Mouse (Mus musculus) stomach, embryonic 14.5 days (tissue): ENCODE data around the gene Ube2g2. TPM values are rescaled to one million over a fixed set of nuclear protein-coding genes. Genes with fewer than 3 reads are reported as not detected.

Experiments
- ATAC-seq: fragments of 200-750 bp; cut with Nextera tagmentation; 2 replicates; pipeline ENCODE4 v1.8.0; 2017; ENCODE audit warnings: low read depth, moderate TSS enrichment; ENCODE audit not compliant: insufficient number of reproducible peaks, insufficient read depth, low FRiP score
- H3K27ac ChIP-seq: fragments of 300-500 bp; sonication (generic); 2 replicates; pipeline ENCODE4 v1.5.1; 2014; ENCODE audit warnings: mild to moderate bottlenecking, low read length, moderate library complexity, mixed read lengths
- H3K27me3 ChIP-seq: fragments of 300-500 bp; sonication (generic); 2 replicates; pipeline ENCODE4 v1.6.1; 2014; ENCODE audit warnings: low read length, control low read depth, mixed read lengths; ENCODE audit not compliant: control insufficient read depth, insufficient read depth
- H3K36me3 ChIP-seq: fragments of 300-500 bp; sonication (generic); 2 replicates; pipeline ENCODE4 v1.6.1; 2014; ENCODE audit warnings: mild to moderate bottlenecking, control low read depth, low read length, moderate library complexity, mixed read lengths; ENCODE audit not compliant: control insufficient read depth, insufficient read depth
- H3K4me1 ChIP-seq: fragments of 300-500 bp; sonication (generic); 2 replicates; pipeline ENCODE4 v1.6.1; 2014; ENCODE audit warnings: low read length, control low read depth, mixed read lengths; ENCODE audit not compliant: control insufficient read depth, insufficient read depth
- H3K4me2 ChIP-seq: fragments of 300-500 bp; sonication (generic); replicated peaks from 2 replicates; pipeline ENCODE4 v1.6.1; 2014; ENCODE audit warnings: low read depth, low read length, control low read depth
- H3K4me3 ChIP-seq: fragments of 300-500 bp; sonication (generic); 2 replicates; pipeline ENCODE4 v1.5.1; 2014; ENCODE audit warnings: low read depth, low read length, control low read depth
- H3K9ac ChIP-seq: fragments of 300-500 bp; sonication (generic); replicated peaks from 2 replicates; pipeline ENCODE4 v1.6.1; 2014; ENCODE audit warnings: low read depth, mild to moderate bottlenecking, control low read depth, low read length, moderate library complexity, mixed read lengths
- H3K9me3 ChIP-seq: fragments of 300-500 bp; sonication (generic); 2 replicates; pipeline ENCODE4 v1.6.1; 2016; ENCODE audit warnings: low read depth, low read length, control low read depth; ENCODE audit not compliant: control insufficient read depth
- WGBS: fragments of 180-500 bp; shearing (Covaris S2); extraction: QIAGEN DNeasy Blood & Tissue Kit; methylation state at CpG from one replicate; pipeline ENCODE4 v1.1.7; 2014; 5-methylcytosine and 5-hydroxymethylcytosine counted together
- polyA plus RNA-seq: library from polyadenylated mRNA; unstranded; fragments of >200 nt; fragmentation: Nextera tagmentation; extraction: Ambion mirVana; gene quantifications from 2 replicates; pipeline ENCODE4 v1.2.1, GENCODE M21; 2014

Gene Ube2g2
- polyA plus RNA-seq, 1 experiment from 2014 or later = 44.3 TPM

DNA sequence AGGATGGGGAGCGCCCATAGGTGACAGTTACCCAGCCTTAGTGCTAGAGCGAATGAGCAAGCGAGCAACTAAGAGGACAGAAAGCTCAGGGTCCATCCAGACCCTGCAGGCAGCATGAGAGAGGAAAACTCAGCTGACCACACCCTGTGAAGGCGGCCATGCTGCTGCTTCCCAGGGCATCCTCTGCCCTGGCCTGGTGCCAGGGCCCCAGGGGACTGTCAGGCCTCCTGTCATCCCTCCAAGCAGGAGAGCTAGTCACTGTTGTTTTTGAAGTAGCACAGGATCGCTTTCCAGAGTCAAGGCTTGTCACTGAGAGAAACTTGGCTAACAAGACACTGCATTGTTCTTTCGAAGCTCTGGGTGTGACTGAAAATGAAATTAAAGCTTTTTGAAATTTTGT is 16.9 kb downstream of the Ube2g2 start:
- Histone ChIP-seq H3K27me3 (no peaks in the 10 kb centered on the region), H3K4me1 (no peaks in the 10 kb centered on the region), H3K9ac (no peak overlapping the region), H3K27ac (no peak overlapping the region), H3K4me2 (no peak overlapping the region), H3K36me3 (peaks cover 40% of the 10 kb centered on the region), H3K9me3 (no peaks in the 10 kb centered on the region), H3K4me3 (no peak overlapping the region)
- ATAC-seq = no peak
- 82% methylated on average over 6 of the region's 6 CpGs for WGBS

DNA sequence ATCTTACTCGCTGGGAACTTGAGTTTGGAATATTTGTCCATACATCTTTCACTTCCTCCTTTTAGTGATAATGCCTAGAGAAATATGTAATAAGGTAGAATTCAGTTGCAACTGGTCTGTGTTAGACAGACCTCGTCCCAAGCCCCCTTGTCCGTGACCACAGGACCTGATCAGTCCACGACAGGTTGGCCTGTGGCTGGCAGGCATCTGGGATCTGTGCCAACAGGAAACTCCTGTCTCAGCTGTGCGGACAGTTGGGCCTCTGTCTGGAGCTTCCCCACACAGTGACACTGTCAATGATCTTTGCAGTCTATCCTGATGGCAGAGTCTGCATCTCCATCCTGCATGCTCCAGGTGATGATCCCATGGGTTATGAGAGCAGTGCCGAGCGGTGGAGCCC is 21.1 kb downstream of the Ube2g2 start:
- H3K36me3 ChIP-seq = peaks cover 53% of the 10 kb centered on the region
- WGBS = 85% methylated on average over 7 of the region's 7 CpGs
- H3K4me3 ChIP-seq = no peak overlapping the region
- no peak for ATAC-seq
- H3K27me3 ChIP-seq = no peaks in the 10 kb centered on the region
- no peak overlapping the region for H3K27ac ChIP-seq
- no peaks in the 10 kb centered on the region for H3K4me1 ChIP-seq
- no peak overlapping the region for H3K9ac ChIP-seq
- no peaks in the 10 kb centered on the region for H3K9me3 ChIP-seq
- H3K4me2 ChIP-seq = no peak overlapping the region

DNA sequence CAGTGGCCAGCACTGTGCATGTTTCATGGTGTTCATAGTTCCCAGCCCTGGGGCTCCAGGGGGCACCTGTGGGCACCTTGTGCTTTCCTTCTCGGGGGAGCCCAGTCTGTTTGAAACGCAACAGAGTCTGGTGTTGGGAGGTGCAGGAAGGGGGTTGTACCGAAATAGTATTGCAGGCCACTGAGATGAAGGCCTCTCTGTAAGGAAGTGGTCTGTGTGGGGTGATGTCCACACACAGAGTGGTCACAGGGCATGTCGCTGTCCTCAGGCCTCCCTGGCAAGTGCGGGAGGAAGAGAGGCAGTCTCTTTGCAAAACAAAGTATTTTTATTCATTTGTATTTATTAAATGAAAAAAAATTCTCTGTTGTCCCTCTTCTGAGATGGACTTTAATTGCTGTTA is 23.5 kb downstream of the Ube2g2 start:
- Histone ChIP-seq H3K4me1 (no peaks in the 10 kb centered on the region), H3K27ac (no peak overlapping the region), H3K9ac (no peak overlapping the region), H3K9me3 (no peaks in the 10 kb centered on the region), H3K4me3 (no peak overlapping the region), H3K36me3 (peaks cover 49% of the 10 kb centered on the region), H3K27me3 (no peaks in the 10 kb centered on the region), H3K4me2 (no peak overlapping the region)
- 93% methylated on average over 5 of the region's 5 CpGs for WGBS
- ATAC-seq = no peak

DNA sequence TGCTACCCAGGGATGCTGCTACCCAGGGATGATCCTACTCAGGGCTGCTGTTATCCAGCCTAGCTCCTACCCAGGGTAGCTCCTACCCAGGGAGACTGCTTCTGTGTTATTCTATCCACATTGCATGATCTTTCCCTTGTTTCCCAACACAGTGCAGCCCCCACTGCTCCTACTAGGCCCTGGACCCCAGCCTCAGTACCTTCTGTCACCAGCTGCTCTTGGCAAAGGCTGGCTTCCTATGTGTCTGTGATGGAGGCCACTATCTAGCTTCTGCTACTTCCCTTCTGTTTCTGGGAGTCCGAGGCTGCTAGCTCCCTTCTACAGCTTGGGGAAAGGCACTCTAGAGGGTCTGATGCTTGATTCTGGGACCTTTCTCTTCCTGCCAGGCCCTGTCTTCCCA is 25.4 kb downstream of the Ube2g2 start:
- H3K27ac ChIP-seq = no peak overlapping the region
- 71% methylated on average over 1 of the region's 1 CpGs for WGBS
- no peak overlapping the region for H3K4me2 ChIP-seq
- H3K36me3 ChIP-seq = peaks cover 32% of the 10 kb centered on the region
- H3K4me3 ChIP-seq = no peak overlapping the region
- no peak for ATAC-seq
- H3K9ac ChIP-seq = no peak overlapping the region
- no peaks in the 10 kb centered on the region for H3K27me3 ChIP-seq
- no peaks in the 10 kb centered on the region for H3K4me1 ChIP-seq
- no peaks in the 10 kb centered on the region for H3K9me3 ChIP-seq

DNA sequence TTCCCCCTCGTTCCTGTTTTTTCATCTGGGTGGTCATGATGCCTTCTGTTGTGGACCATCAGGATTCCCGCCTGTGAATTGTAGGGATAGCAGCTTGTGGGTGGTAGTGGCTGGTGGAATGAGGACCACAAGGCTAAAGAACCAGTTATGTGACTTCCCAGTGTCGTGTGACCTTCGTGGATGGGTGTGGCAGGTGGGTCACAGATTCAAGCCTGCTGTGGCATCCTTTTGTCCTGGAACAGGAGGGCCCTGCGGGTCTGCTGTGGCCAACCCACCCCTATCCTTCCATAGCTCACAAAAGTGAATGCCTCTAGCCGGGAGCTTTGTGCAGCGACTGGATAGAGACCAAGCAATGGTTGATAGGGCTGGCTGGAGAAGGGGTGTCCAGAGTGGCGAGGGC is 25.8 kb downstream of the Ube2g2 start:
- ATAC-seq = no peak
- WGBS = 82% methylated on average over 8 of the region's 8 CpGs

DNA sequence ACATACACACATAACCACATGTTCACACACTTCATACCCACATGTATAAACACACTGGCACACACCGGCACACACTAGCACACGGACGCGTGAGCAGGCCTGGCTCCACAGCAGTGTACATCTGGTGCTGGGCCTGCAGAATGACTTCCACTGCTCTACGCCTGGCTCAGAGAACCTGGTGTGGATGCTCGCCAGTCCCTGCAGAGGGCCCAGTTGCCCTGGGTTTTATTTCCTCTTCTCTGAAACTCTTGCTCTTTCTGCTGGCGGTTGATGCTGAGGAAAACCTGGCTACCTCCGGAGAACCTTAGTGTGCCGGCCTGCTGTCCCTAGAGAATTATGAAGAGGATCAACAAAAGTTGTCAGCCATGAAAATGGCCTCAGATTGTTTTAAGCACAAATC is 30.0 kb downstream of the Ube2g2 start:
- no peak overlapping the region for H3K4me2 ChIP-seq
- H3K27ac ChIP-seq = no peak overlapping the region
- no peaks in the 10 kb centered on the region for H3K27me3 ChIP-seq
- no peaks in the 10 kb centered on the region for H3K4me1 ChIP-seq
- H3K4me3 ChIP-seq = no peak overlapping the region
- WGBS = 88% methylated on average over 9 of the region's 9 CpGs
- no peak overlapping the region for H3K9ac ChIP-seq
- H3K9me3 ChIP-seq = no peaks in the 10 kb centered on the region
- ATAC-seq = no peak
- H3K36me3 ChIP-seq = no peaks in the 10 kb centered on the region; the same call in 1 of the 2 replicates

More for the DNA sequence above, 25.8 kb downstream of the Ube2g2 start:
- Histone ChIP-seq H3K9ac (no peak overlapping the region), H3K27me3 (no peaks in the 10 kb centered on the region), H3K36me3 (peaks cover 31% of the 10 kb centered on the region), H3K4me3 (no peak overlapping the region), H3K4me2 (no peak overlapping the region), H3K27ac (no peak overlapping the region), H3K9me3 (no peaks in the 10 kb centered on the region), H3K4me1 (no peaks in the 10 kb centered on the region)

DNA sequence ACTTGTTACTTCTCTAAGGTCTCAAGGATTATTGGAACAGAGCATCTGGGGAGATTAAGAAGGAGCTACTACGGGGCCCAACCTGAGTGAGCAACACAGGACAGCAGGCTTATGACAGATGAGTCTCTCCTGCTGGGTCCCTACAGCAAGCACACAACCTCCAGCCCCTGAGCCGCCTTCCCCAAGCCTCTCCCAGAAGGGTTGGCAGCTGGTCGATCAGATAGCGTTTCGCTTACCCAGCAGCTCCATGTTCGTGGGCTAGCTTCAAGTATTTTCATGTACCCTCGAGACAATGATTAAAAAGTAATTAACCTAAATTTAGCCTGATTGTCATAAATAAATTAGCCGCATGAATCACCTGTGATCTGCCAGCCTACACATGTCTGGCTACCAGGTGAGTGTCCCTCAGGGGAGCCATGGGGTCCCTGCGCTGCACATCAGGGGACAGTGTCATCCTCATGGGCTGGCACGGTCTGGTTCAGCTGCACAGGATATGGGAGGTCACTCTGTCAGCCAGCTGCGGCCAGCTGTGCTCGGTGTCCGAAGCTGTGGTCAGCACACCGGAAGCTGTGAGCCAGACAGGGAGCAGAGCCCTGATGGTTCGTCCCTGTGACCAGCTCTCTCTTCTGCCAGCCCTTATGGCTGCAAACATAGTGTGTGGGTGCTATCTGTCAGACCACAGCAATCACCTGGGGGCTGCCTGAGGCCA is 36.4 kb downstream of the Ube2g2 start:
- no peaks in the 10 kb centered on the region for H3K36me3 ChIP-seq
- no peaks in the 10 kb centered on the region for H3K9me3 ChIP-seq
- no peaks in the 10 kb centered on the region for H3K4me1 ChIP-seq
- H3K4me3 ChIP-seq = no peak overlapping the region
- ATAC-seq = 0 out of 2 replicates have a peak, but pooled peaks have one; percentile 49
- H3K9ac ChIP-seq = no peak overlapping the region
- no peak overlapping the region for H3K4me2 ChIP-seq
- no peaks in the 10 kb centered on the region for H3K27me3 ChIP-seq
- no peak overlapping the region for H3K27ac ChIP-seq
- 47% methylated on average over 15 of the region's 15 CpGs for WGBS

DNA sequence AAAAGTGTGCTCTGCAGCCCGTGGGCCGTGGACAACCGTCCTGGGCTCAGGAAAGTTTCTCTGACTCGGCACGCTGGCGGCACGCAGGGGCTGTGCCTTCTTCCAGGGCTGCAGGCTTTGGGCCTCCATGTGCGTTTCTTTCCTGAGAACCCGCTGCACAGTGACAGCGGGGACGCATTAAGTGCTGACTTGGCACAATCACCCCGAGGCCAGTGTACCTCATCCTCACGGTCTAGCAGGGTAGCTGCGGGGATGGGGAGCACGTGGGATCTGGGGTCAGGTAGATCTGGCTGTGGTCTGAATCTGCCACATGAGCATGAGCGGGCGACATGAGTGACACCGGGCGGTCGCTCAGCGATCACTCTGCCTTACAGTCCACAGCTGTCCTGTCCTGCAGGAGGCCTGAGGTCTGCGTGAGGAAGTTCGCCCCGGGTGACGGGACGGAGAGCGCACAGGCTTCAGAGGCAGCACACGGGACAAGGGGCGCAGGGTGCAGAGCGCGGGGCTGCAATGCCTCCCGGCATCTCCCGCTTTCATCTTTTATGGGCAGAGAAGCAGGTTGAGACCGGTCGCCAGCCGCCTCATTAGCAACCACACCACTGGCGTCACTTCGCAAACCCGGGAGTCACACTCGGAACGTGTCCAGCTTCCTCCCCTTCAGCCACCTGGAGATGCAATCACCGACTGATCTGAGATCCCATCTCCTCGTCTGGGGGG is 42.0 kb downstream of the Ube2g2 start:
- Histone ChIP-seq H3K4me3 (no peak overlapping the region), H3K36me3 (no peaks in the 10 kb centered on the region), H3K4me1 (no peaks in the 10 kb centered on the region), H3K4me2 (no peak overlapping the region), H3K27me3 (no peaks in the 10 kb centered on the region), H3K9ac (no peak overlapping the region), H3K27ac (no peak overlapping the region), H3K9me3 (no peaks in the 10 kb centered on the region)
- 41% methylated on average over 43 of the region's 43 CpGs for WGBS
- no peak for ATAC-seq
